Mouse (Mus musculus): ENCODE measurements at regions not wholly inside any gene's neighbourhood (a gene's known extent, or its start where the extent isn't known, plus 50 kb on each side); places are given as distances from the start of the nearest gene placed in this dataset.

DNA sequence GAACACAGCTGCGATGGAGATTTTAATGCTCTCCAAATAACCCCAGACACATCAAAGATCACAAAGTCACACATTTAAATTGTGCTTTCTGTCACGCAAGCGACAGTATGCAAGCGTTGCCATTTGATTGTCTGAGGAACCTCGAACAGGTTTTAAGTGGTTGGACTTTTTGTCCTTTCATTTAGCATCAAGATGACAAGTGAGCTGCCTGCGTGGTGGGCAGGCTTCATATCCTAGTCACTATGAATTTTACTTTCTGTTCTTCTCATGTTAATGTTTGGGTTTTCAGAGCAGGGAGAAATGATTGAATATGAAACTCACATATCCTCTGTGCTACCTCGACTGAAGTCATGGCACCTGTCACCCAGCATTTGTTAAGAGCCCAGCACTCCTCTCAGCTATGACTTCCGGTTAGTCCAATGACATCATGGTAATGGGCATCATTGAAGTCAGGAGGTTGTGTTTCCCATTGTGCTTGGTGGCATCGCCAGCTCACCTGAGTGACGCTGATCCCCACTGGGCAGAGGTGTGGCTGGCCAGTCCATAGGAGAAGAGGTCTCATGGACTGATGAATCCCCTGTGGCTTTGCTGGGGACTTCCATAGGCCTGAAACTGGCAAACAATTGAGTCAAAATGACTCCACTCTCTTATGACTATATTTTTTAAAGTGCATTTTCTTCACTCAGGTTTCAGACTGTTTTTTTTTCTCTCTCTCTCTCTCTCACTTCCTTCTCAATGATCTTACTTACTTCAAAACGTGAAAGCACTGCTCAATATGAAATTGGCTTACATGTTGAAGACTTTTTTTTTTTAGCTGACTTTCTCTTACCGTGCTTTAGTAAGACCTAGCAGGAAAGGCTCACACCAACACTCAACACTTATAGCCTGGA, 209.1 kb upstream of the Id2 start:
- WGBS: 84% methylated on average over 12 of the region's 12 CpGs
- no peak overlapping the region for H3K4me2 ChIP-seq
- H3K27ac ChIP-seq (ENCODE audit: low read depth, low read length): no peak overlapping the region
- no peak overlapping the region for H3K4me3 ChIP-seq (ENCODE audit: low read depth, low read length)
- no peaks in the 10 kb centered on the region for H3K27me3 ChIP-seq (replicated peaks; ENCODE audit: control insufficient read depth, insufficient read depth, low read length)
- DNase-seq (ENCODE audit: low spot score): no peak
- H3K9ac ChIP-seq (ENCODE audit: low read depth, low read length): no peak overlapping the region
- H3K9me3 ChIP-seq (ENCODE audit: control insufficient read depth, low read length): no peaks in the 10 kb centered on the region
- no peak for ATAC-seq (replicated peaks; ENCODE audit: low FRiP score)
- H3K36me3 ChIP-seq (ENCODE audit: control insufficient read depth, insufficient read depth, low read length): no peaks in the 10 kb centered on the region
- peaks cover 5% of the 10 kb centered on the region; the same call in 1 of the 2 replicates for H3K4me1 ChIP-seq (replicated peaks; ENCODE audit: control insufficient read depth, insufficient read depth, low read length)

- Histone ChIP-seq H3K36me3 (ENCODE audit: control insufficient read depth, insufficient read depth, low read length) (no peaks in the 10 kb centered on the region), H3K27me3 (replicated peaks; ENCODE audit: control insufficient read depth, insufficient read depth, low read length) (no peaks in the 10 kb centered on the region), H3K9ac (ENCODE audit: low read depth, low read length) (no peak overlapping the region), H3K27ac (ENCODE audit: low read depth, low read length) (no peak overlapping the region), H3K4me1 (replicated peaks; ENCODE audit: control insufficient read depth, insufficient read depth, low read length) (peaks cover 12% of the 10 kb centered on the region), H3K9me3 (ENCODE audit: control insufficient read depth, low read length) (no peaks in the 10 kb centered on the region), H3K4me3 (ENCODE audit: low read depth, low read length) (no peak overlapping the region), H3K4me2 (no peak overlapping the region)
- ATAC-seq (replicated peaks; ENCODE audit: low FRiP score): no peak
- DNase-seq (ENCODE audit: low spot score): no peak
- WGBS: 58% methylated on average over 6 of the region's 6 CpGs
These were observed 208.0 kb upstream of the Id2 start for GRCm38 (mm10) chr12:25304820-25305511.

DNA sequence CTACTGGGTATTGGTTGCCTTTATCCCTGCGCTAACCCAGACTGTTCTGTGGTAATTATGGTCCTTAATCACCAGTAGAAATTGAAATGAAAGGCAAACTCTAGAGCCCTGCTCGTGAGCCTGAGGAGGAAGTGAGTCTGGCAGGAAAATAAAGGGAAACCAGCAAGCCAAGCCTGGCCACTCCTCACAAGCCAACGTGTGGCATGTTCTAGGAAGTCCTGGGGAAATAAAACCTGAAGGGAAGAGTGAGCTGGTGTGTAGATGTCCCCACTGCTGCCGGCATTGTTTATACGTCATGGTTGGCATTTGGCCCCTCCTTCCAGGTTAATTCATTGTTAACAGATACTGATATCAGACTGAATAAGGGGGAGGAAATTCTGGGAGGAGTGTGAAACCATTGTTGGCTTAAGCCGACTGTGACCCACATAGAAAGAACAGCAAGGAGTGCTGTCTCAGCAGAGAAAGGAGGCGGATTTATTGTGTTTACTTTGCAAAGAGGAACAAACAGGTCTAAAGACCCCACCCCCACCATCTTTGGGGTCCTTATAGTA, 206.6 kb upstream of the Id2 start:
- Histone ChIP-seq H3K27ac (ENCODE audit: low read depth, low read length) (no peak overlapping the region), H3K4me1 (replicated peaks; ENCODE audit: control insufficient read depth, insufficient read depth, low read length) (peaks cover 17% of the 10 kb centered on the region), H3K9me3 (ENCODE audit: control insufficient read depth, low read length) (no peaks in the 10 kb centered on the region), H3K4me2 (no peak overlapping the region), H3K27me3 (replicated peaks; ENCODE audit: control insufficient read depth, insufficient read depth, low read length) (no peaks in the 10 kb centered on the region), H3K36me3 (ENCODE audit: control insufficient read depth, insufficient read depth, low read length) (no peaks in the 10 kb centered on the region), H3K9ac (ENCODE audit: low read depth, low read length) (no peak overlapping the region), H3K4me3 (ENCODE audit: low read depth, low read length) (no peak overlapping the region)
- WGBS: 33% methylated on average over 7 of the region's 7 CpGs
- no peak for ATAC-seq (replicated peaks; ENCODE audit: low FRiP score)
- DNase-seq (ENCODE audit: low spot score): no peak

GRCm38 (mm10) chr12:25300804-25301390, 204.0 kb upstream of the Id2 start:
- Histone ChIP-seq H3K27me3 (replicated peaks; ENCODE audit: control insufficient read depth, insufficient read depth, low read length) (no peaks in the 10 kb centered on the region), H3K27ac (ENCODE audit: low read depth, low read length) (no peak overlapping the region), H3K4me1 (replicated peaks; ENCODE audit: control insufficient read depth, insufficient read depth, low read length) (peaks cover 22% of the 10 kb centered on the region), H3K4me2 (no peak overlapping the region), H3K9me3 (ENCODE audit: control insufficient read depth, low read length) (no peaks in the 10 kb centered on the region), H3K36me3 (ENCODE audit: control insufficient read depth, insufficient read depth, low read length) (no peaks in the 10 kb centered on the region), H3K9ac (ENCODE audit: low read depth, low read length) (no peak overlapping the region), H3K4me3 (ENCODE audit: low read depth, low read length) (no peak overlapping the region)
- DNase-seq (ENCODE audit: low spot score) (no peak), ATAC-seq (replicated peaks; ENCODE audit: low FRiP score) (0 out of 2 replicates have a peak, but pooled peaks have one; percentile 34)
- 46% methylated on average over 9 of the region's 9 CpGs for WGBS

DNA sequence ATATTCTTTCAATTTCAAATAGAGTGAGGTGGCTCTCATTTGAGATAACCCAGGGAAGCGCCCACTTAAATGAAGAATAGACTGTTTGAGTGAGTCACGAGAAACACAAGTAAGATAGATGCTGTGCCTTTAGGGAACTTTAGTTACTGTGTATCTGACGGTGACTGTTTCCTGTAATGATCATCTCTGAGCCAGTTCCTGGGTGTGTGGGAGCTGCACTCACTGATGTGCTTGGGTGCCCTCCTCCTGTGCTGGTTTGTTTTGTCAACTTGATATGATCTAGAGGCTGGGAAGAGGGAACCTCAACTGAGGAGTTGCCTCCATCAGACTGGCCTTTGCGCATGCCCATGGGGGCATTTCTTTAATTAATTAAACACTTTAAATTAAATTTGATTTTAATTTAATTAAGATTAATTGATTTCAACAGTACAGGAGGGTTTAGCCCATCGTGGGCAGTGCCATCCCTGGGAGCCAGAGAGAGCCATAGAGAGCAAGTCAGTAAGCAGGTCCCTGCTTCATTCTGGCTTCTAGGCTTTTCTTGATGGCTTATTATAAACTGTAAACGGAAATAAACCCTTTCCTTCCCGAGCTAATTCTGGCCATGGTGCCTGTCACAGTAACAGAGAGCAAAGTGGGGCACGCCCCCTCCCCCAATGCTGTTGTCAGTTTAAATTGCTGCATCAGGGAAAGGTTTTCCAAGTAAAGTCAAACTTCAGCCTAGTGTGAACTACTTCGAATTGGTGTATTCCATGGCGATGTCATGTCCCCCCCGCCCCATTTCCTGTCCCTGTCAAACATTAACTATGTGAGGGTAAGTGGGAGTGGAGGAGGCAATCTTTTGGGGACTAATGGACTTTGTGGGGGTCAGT, 202.9 kb upstream of the Id2 start:
- H3K9me3 ChIP-seq (ENCODE audit: control insufficient read depth, low read length): no peaks in the 10 kb centered on the region
- no peak overlapping the region for H3K27ac ChIP-seq (ENCODE audit: low read depth, low read length)
- DNase-seq (ENCODE audit: low spot score) (no peak), ATAC-seq (replicated peaks; ENCODE audit: low FRiP score) (no peak)
- no peak overlapping the region for H3K9ac ChIP-seq (ENCODE audit: low read depth, low read length)
- H3K36me3 ChIP-seq (ENCODE audit: control insufficient read depth, insufficient read depth, low read length): no peaks in the 10 kb centered on the region
- no peak overlapping the region for H3K4me3 ChIP-seq (ENCODE audit: low read depth, low read length)
- H3K4me1 ChIP-seq (replicated peaks; ENCODE audit: control insufficient read depth, insufficient read depth, low read length): peaks cover 22% of the 10 kb centered on the region
- no peaks in the 10 kb centered on the region for H3K27me3 ChIP-seq (replicated peaks; ENCODE audit: control insufficient read depth, insufficient read depth, low read length)
- WGBS: 48% methylated on average over 11 of the region's 11 CpGs
- no peak overlapping the region for H3K4me2 ChIP-seq

GRCm38 (mm10) chr12:25298766-25299165, 201.8 kb upstream of the Id2 start:
- Histone ChIP-seq H3K27ac (ENCODE audit: low read depth, low read length) (no peak overlapping the region), H3K4me3 (ENCODE audit: low read depth, low read length) (no peak overlapping the region), H3K27me3 (replicated peaks; ENCODE audit: control insufficient read depth, insufficient read depth, low read length) (no peaks in the 10 kb centered on the region), H3K4me1 (replicated peaks; ENCODE audit: control insufficient read depth, insufficient read depth, low read length) (peaks cover 27% of the 10 kb centered on the region), H3K9ac (ENCODE audit: low read depth, low read length) (no peak overlapping the region), H3K9me3 (ENCODE audit: control insufficient read depth, low read length) (no peaks in the 10 kb centered on the region), H3K36me3 (ENCODE audit: control insufficient read depth, insufficient read depth, low read length) (no peaks in the 10 kb centered on the region), H3K4me2 (no peak overlapping the region)
- ATAC-seq (replicated peaks; ENCODE audit: low FRiP score): no peak
- 90% methylated on average over 3 of the region's 3 CpGs for WGBS
- no peak for DNase-seq (ENCODE audit: low spot score)

- Histone ChIP-seq H3K9ac (ENCODE audit: low read depth, low read length) (no peak overlapping the region), H3K4me2 (no peak overlapping the region), H3K36me3 (ENCODE audit: control insufficient read depth, insufficient read depth, low read length) (no peaks in the 10 kb centered on the region), H3K27ac (ENCODE audit: low read depth, low read length) (no peak overlapping the region), H3K4me1 (replicated peaks; ENCODE audit: control insufficient read depth, insufficient read depth, low read length) (peaks cover 31% of the 10 kb centered on the region), H3K27me3 (replicated peaks; ENCODE audit: control insufficient read depth, insufficient read depth, low read length) (no peaks in the 10 kb centered on the region), H3K4me3 (ENCODE audit: low read depth, low read length) (no peak overlapping the region), H3K9me3 (ENCODE audit: control insufficient read depth, low read length) (no peaks in the 10 kb centered on the region)
- DNase-seq (ENCODE audit: low spot score) (no peak), ATAC-seq (replicated peaks; ENCODE audit: low FRiP score) (no peak)
These were observed 201.0 kb upstream of the Id2 start for GRCm38 (mm10) chr12:25297960-25298359.

DNA sequence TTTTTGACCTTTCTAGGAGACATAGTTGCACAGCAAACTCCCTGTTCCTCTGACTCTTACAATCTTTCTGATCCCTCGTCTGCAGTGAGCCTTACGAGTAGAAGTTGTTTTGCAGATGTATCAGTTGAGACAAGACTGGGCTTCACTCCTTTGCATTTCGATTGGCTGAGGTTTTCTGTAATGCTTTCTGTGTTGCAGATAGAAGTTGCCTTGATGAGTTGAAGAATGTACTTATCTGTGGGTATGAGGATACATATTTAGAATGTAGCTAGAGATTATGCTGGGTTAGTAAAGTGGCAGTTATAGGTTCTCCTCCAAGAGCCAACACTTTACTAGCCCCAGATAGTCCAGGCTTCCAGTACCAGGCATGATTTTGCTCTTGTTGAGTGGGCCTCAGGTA, 199.7 kb upstream of the Id2 start:
- H3K4me2 ChIP-seq: no peak overlapping the region
- no peak overlapping the region for H3K27ac ChIP-seq (ENCODE audit: low read depth, low read length)
- H3K4me1 ChIP-seq (replicated peaks; ENCODE audit: control insufficient read depth, insufficient read depth, low read length): peaks cover 31% of the 10 kb centered on the region
- H3K9me3 ChIP-seq (ENCODE audit: control insufficient read depth, low read length): no peaks in the 10 kb centered on the region
- ATAC-seq (replicated peaks; ENCODE audit: low FRiP score) (no peak), DNase-seq (ENCODE audit: low spot score) (no peak)
- WGBS: 66% methylated on average over 3 of the region's 3 CpGs
- H3K27me3 ChIP-seq (replicated peaks; ENCODE audit: control insufficient read depth, insufficient read depth, low read length): no peaks in the 10 kb centered on the region
- no peaks in the 10 kb centered on the region for H3K36me3 ChIP-seq (ENCODE audit: control insufficient read depth, insufficient read depth, low read length)
- H3K9ac ChIP-seq (ENCODE audit: low read depth, low read length): no peak overlapping the region
- H3K4me3 ChIP-seq (ENCODE audit: low read depth, low read length): no peak overlapping the region
